Mouse (Mus musculus): ENCODE measurements around the gene Grrp1.

Grrp1 gene

DNA sequence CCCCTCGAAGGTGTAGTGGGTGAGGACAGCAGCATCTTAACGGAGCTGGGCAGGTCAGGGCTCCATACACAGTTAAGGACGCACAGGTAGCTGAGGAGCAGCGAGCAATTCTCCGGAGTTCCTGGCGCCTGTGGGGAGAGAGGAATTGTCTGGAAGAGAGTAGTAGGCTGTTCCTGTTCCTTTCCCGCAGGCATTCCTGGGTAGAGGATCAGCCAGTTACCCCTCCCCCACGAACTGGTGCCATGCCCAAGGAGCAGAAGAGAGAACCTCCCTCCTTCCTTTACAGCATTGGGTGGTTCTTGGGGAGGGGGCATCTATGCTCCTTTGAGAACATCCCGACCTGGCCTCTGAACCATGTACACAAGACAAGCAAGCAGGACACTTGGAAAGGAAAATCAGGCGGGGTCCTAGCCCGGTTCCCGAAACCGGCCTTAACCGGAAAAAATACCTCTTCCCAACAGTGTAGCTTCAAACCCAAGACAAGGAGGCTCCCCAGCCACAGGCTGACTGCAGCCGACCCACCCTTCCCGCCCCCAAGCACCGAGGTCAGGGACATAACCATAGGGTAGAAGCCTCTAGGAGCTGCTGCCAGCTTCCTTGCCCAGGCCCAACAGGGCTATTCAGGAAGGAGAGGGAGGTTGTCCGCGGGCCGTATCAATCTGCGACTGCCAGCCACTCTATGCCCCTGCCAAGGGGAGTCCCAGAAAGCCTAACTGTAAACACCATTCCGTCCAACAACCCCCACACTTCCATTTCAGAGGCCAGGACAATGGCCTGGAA lies 1.6 kb downstream of the Grrp1 start:
- TF ChIP-seq GATA4 (IDR thresholded peaks at IDR 0.05; ENCODE audit: insufficient replicate concordance, low read length): no peak

DNA sequence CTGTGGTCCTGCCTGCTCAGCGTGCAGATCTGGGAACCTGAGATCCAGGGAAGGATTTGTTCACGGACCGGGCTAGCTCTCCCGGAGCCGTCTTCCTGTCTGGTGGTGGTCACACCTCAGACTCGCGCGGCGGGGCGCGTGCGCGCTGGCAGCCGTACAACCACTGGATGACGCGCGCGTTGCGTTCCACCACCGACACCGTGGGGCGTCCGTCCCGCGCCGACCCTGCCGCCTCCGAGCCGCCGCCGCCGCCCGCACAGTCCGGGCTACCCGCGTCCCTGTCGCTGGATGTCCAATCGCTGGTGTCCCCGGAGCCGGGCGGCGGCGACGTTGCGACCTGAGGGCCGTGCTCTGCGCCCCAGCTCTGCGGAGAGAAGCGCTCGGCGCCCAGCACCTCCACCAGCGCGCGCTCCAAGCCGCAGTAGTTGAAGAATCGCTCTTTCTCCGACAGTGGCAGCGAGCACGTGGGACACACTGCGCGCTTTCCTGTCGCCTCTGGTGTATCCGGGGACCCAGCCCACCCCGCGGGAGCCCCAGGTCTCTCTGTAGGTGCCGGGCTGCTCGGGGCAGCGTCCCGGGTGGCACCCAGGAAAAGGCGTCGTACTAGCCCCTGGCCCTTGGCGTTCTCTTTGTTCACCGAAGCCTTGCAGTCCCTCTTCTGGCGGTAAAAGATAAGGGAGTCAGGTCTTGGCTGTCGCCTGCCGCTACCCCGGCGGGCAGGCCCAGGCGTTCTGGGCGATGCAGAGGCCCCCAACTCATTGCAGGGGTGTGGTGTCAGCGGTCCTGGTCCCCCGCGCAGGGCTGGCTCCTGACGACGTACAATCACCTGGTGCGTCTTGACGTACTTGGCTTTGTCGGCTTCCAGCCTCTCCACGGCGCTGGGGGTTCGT lies 2.4 kb downstream of the Grrp1 start:
- no peak for TF ChIP-seq GATA4 (IDR thresholded peaks at IDR 0.05; ENCODE audit: insufficient replicate concordance, low read length)

DNA sequence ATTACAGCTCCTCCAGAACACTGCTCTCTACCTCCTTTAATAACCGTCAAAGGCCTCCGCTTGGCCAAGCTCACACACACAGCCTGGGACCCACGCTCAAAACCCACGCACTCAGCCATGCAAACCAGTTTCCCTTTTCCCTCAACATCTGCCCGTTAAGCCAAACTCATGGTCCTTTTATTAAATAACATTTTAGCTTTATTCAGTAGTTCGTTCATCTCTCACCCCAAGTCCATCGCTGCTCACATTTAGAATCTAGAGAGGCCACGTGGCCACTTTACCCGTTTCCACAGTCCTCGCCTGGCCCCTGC lies 3.0 kb downstream of the Grrp1 start:
- no peak for TF ChIP-seq GATA4 (IDR thresholded peaks at IDR 0.05; ENCODE audit: insufficient replicate concordance, low read length)

DNA sequence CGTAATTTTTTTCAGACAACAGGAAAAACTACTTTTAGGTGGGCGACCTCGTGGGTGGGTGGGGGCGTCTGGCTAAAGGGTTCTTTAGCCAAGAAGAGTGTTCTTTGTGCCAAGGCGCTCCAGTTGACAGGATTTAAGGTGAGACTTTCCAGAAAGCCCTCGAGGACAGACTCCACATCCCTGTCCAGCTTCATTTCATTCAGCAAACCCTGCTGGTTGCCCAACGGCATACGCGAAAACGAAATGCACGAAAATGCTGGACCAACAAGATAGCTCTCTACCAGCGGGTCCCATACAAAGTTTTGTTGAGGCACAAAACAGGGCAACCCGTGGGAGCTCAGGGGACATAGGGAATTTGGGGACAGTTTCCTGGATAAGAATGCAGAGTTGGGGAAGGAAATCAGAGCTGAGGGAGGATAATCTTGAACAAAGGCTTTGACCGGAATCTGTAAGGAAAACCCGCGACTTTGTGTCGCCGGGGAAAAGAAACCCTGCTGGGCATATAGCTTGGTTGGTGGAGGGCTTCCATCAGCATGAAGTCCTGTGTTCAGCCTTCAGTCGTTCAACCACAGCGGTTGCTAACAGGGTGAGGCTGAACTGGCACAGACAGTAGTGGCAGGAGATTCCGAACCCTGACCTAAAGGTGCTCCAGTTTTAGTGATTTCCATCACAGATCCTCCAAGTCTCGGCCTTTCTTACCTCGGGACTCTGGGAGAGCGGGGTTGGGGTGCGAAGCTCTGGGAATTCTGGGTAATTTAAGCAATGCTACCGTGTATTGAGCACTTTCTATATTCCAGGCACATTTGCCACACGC lies 3.6 kb downstream of the Grrp1 start:
- no peak for TF ChIP-seq GATA4 (IDR thresholded peaks at IDR 0.05; ENCODE audit: insufficient replicate concordance, low read length)

DNA sequence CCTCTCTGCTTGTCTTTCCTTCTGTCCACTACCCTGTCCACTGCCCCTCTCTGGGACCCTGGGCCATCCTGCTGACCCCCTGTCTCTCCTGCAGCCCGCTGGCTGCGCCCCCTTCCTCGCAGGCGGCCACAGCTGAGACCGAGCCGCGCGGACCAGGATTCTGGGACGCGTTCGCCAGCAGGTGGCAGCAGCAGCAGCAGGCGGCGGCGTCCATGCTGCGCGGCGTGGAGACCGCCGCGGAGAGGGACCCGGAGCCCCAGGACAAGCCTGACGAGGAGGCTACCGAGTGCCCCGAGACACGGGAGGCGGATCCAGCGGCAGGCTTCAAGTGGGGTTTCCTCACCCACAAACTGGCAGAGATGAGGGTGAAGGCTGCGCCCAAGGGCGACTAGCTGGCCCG lies 4.3 kb downstream of the Grrp1 start:
- TF ChIP-seq GATA4 (IDR thresholded peaks at IDR 0.05; ENCODE audit: insufficient replicate concordance, low read length): no peak

DNA sequence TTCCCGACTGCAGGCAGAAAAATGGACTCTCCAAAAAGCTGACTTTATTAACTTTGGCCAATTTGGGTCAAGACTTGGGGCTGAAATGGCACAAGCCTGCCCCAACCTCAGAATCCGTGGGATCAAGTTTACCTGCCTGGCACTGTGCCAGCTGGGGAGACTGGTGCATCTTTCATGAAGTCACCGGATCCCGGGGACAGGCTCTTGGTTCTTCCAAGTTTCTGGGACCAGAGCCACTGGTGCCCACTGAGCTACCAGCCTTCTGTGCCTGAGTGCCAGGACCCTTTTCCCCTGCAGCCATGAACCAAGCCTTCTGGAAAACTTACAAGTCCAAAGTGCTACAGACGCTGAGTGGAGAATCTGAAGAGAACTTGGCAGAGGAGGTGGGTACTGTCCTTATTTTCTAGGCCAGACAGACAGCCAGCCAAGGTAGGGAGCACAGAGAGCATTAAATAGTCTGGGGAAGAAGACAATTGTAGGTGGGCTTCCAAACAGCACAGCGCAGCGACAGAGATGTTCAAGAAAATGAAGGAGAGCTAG lies 7.1 kb downstream of the Grrp1 start, which contains the start of gene Gm30191:
Gene Gm30191 (plus strand): TSS at position 217 of the 540 bp plus-strand sequence.
- no peak for TF ChIP-seq GATA4 (IDR thresholded peaks at IDR 0.05; ENCODE audit: insufficient replicate concordance, low read length)

DNA sequence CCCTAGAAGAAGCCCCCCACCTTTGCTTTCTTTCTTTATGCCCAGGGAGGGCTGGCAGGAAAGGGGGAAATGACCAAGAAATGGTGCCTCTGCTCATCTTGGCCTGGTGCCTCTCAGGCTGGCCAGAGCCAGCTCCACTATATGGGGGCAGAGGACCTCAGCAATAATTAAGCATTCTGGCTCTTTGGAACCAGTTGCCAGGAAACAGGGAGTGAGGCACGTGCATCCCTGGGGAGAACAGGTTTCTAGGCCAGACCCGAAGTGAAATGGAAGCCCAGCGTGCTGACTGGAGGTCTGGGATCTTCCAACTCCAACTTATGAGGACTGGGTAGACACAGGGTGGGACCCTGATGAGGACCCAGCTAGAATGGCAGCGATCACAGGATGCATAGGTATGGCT lies 7.7 kb downstream of the Grrp1 start:
- no peak for TF ChIP-seq GATA4 (IDR thresholded peaks at IDR 0.05; ENCODE audit: insufficient replicate concordance, low read length)

DNA sequence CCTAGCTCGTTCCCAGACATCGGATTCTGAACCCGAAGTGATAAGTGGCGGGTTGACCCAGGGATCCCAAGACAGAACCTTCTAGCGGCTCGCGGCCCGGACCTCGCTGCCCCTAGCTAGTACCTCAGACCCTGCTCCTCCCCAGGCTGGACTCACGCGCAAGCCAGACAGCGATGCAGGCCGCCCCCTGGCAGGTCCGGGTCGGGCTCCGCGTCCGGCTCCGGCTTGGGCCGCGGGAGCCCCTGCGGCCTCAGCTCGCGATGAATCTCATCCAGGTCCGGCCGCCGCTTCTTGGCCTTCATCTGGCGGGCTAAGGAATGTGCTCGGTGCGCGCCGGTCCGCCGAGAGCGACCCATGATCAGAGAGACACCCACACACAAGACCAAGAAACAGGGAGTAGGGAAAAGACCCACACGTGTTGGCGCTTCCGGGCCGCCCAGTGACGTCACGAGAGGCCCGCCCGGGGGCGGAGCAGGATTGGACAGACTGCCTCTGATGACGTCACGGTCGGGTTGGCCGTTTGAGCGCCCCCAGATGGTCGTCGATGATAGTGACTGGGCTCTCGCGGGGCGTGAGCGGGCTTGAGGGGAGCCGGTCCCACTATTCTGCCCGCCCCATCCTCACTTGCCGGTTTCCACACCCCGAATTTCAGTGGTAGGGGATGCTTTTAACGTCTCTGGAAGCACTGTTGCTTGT lies 8.6 kb downstream of the Grrp1 start, which contains the start of gene Zfp593:
Gene Zfp593 (minus strand): TSS at position 445 of the 696 bp plus-strand sequence.
- no peak for TF ChIP-seq GATA4 (IDR thresholded peaks at IDR 0.05; ENCODE audit: insufficient replicate concordance, low read length)

DNA sequence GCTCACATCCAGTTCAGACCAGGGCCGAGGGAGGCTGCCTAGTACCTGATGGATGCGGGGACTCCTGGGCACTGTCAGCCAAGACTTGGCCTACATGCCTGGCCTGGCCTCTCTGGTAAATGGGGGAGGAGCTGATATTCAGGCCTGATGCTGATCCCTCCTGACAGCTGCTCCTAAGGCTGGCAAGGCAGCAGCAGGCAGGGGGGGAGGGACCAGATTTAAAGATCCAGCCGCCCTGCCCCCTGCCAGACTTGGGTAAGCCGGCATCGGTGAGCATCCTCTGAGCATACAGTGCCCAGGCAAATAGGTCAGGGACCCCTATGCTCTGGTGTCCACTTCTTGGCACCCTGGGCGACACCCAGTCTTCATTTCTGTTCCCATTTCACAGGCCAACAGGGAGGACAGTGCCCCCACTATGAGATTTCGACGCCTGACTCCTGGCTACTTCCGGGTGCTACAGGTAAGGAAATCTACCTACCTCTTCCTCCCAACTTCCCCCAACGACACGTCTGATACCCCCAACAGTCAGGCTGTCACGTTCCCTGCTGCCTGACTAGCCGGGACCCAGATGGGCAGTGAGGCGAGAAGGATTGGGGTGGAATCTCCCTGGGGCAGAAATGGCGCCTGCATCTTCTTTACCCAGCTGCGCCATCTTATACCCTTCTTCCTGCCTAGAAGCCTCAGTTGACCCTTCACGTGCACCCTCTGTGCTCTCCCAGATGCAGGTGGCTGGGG lies 10.2 kb downstream of the Grrp1 start, which contains the start of gene E130218I03Rik:
Gene E130218I03Rik (plus strand): TSS at position 147 of the 735 bp plus-strand sequence.
- TF ChIP-seq GATA4 (IDR thresholded peaks at IDR 0.05; ENCODE audit: insufficient replicate concordance, low read length): no peak

DNA sequence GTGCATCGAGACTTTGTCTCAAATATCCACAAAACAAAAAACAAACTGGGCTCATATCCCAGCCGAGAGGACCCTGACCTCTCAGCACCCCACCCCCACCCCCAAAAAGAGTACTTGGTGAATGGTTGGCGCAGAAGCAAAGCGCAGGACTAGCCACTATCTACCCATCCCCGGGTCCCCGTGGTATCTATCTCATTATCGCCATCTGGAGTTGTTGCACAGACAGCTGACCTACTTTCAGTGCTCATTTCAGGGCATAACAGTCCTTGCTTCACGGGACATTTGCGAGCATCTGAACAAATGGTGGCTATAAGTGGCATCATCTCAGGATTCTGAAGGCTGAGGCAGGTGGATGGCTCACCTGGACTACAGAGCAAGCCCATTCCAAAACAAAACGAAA lies 15.2 kb downstream of the Grrp1 start:
- no peak for TF ChIP-seq GATA4 (IDR thresholded peaks at IDR 0.05; ENCODE audit: insufficient replicate concordance, low read length)

DNA sequence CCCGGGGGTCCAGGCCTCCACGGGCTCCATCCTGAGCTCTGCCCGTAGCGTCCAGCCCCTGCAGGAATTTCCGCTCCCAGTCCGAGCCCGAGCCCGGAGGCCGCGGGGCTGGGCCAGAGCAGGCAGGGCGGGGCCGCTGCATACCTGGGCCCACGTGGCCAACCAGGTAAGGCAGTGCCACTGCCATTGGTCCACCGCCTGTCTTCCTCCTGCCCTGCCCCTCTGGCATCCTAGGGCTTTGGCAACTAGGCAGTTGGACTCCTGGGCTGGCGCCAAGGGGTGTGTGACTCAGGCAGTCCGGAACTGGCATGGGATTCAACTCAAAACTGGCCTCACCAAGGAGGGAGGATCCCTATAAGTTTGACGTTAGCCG lies 15.6 kb downstream of the Grrp1 start, which contains the start of gene Cnksr1:
Gene Cnksr1 (minus strand): TSS at position 121 of the 373 bp plus-strand sequence.
- no peak for TF ChIP-seq GATA4 (IDR thresholded peaks at IDR 0.05; ENCODE audit: insufficient replicate concordance, low read length)

DNA sequence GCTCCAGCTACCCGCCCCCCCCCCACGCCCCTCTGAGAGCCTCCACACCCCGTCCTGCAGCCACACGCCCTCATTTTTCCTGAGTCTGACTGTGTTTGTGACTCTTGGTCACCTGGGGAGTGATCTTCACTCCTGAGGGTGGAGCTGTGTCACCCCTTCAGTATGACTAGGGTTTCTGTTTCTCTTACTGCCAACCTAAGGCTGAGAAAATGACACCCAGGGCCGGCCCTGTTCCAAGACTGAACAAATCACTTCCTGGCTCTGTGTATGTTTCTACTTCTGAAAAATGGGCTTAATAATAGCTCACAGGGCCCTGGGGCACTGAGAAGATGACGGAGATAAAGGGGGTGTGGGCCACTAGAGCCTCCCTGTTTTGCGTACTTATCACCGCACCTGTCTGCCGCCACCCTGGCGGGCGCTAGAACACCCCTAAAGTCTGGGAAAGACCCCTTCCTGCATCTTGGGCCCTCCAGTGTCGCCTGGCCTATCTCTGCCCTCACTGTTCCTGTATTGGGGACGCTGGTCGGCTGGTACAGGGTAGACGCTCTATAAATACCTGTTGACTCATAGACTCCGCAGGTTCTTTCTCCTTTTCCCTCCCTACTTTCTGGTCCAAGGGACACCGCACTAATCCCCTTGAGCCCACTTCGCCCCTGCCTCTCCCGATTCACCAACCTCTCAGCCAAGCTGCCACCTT lies 16.2 kb downstream of the Grrp1 start:
- TF ChIP-seq GATA4 (IDR thresholded peaks at IDR 0.05; ENCODE audit: insufficient replicate concordance, low read length): no peak

DNA sequence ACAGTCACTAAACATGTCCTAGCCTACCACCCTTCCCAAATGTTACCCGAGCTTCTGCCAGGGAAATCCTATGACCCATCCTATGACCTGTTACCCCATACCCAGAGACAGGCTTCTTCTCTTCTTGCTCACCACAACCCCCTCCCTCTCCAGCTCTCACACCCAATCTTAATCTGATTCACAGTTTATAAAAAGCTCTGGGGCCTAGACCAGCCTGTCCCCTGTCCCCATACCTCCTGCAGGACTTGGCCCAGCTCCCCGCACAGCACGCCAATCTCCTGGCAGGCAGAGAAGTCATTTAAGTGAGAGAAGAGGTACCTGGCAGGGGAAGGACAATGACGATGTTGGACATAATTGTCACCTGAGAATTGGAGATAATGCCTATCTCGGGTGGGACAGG lies 19.0 kb downstream of the Grrp1 start:
- no peak for TF ChIP-seq GATA4 (IDR thresholded peaks at IDR 0.05; ENCODE audit: insufficient replicate concordance, low read length)
